Mouse (Mus musculus): ENCODE measurements around the gene Olfr545. TPM values are rescaled to one million over a fixed set of nuclear protein-coding genes. Genes with fewer than 3 reads are reported as not detected.
"Not testable (repeated sequence)": the region's sequence is repeated elsewhere in the genome, so short reads cannot be mapped to it uniquely, and the experiment has no call there.

The Olfr545 gene
- polyA plus RNA-seq, 1 experiment from 2014 or later, result not detected

DNA sequence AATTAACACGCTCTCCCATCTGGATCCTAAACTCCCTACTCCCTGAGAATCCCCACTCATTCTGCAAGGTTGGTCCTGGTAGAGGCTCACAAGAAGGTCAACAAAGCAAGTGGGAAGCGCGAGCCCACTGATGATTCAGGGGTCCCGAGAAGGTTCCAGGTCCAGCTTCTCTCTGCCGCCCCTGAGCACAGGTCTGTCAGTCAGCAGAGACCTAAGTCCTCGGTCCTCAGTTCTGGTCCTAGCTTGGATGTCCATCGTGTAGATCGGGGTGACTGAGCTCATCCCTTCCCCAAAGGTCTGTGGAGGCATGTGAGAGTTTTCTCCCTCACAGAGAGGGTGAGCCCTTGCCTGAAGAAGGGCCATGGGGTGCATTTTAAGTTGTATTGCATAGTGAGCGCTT is 8.7 kb upstream of the Olfr545 start:
- Histone ChIP-seq H3K4me2 (no peak overlapping the region), H3K36me3 (no peaks in the 10 kb centered on the region), H3K9ac (no peak overlapping the region), H3K4me1 (0 out of 2 replicates have a peak, but pooled peaks cover 3% of the 10 kb centered on the region), H3K27ac (no peak overlapping the region), H3K4me3 (no peak overlapping the region), H3K9me3 (no peaks in the 10 kb centered on the region), H3K27me3 (peaks cover 10% of the 10 kb centered on the region; the same call in 1 of the 2 replicates)
- WGBS, result 86% methylated on average over 9 of the region's 9 CpGs
- no peak for ATAC-seq (ENCODE audit: borderline replicate concordance, extremely low read depth, low FRiP score, low TSS enrichment)

DNA sequence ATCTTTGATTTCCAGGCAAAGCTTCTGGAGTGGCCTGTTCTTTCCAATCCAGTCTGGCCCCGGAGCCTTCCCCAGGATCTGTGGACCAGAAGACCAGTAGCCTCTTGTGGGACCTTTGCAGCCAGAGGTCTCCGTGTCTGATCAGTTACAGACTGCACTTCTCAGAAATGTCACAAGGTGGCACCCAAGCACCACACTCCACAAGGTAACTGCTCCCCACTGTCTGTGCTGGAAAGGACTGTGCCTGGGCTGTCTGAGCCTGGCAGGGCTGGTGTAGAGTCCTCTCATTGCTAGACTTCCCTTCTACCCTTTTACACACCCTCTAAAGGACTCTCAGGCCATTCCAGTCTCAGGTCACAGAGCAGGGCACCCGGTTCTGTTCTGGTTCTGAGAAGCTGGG is 7.5 kb upstream of the Olfr545 start:
- H3K9me3 ChIP-seq, result no peaks in the 10 kb centered on the region
- H3K4me3 ChIP-seq, result no peak overlapping the region
- 47% methylated on average over 3 of the region's 3 CpGs for WGBS
- H3K27me3 ChIP-seq, result peaks cover 3% of the 10 kb centered on the region; the same call in 1 of the 2 replicates
- no peak overlapping the region for H3K27ac ChIP-seq
- H3K9ac ChIP-seq, result no peak overlapping the region
- no peak overlapping the region for H3K4me2 ChIP-seq
- H3K36me3 ChIP-seq, result no peaks in the 10 kb centered on the region
- no peaks in the 10 kb centered on the region for H3K4me1 ChIP-seq
- ATAC-seq (ENCODE audit: borderline replicate concordance, extremely low read depth, low FRiP score, low TSS enrichment), result peak; percentile 55; the same call in 1 of the 2 replicates

DNA sequence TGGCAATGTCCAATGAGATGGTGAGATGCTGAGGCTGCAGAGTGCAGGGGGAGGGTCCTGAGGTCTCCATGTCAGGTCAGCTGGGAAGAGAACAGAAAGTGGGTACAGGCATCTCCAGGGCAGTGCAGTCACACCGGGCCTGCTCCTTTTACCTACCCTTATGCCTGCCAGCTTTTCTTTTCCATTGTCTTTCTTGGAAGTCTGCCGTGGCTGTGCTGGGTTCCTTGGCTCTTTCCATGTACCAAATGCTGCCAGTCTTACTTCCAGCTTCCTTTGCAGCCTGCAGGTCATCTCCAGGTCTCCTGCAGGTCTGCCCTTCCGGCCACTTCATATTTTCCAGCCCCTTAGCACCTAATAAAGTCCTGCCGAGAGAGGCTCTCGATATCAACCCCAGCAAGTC is 2.6 kb upstream of the Olfr545 start:
- no peak for ATAC-seq (ENCODE audit: borderline replicate concordance, extremely low read depth, low FRiP score, low TSS enrichment)

DNA sequence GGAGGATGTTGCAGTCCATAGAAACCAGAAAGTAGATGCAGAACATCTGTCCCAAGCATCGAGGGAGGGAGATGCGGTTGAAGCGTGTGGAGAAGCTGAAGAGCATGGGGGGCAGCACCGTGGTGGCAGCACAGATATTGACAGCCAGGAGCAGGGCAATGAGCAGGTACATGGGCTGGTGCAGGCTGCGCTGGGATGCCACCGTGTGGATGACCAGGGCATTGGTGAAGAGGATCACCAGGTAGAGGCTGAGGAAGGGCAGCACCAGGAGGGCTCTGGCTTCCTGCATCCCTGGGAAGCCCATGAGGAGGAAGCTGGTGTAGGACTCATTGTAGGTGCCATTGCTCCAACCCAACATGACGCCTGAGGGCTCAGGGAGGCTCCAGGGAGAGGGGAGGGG is 5.0 kb downstream of the Olfr545 start:
- not testable (repeated sequence) for H3K9ac ChIP-seq

More for the DNA sequence above, 2.6 kb upstream of the Olfr545 start:
- Histone ChIP-seq H3K27ac (no peak overlapping the region), H3K9me3 (no peaks in the 10 kb centered on the region), H3K36me3 (no peaks in the 10 kb centered on the region), H3K9ac (no peak overlapping the region), H3K4me1 (no peaks in the 10 kb centered on the region), H3K4me2 (no peak overlapping the region), H3K27me3 (no peaks in the 10 kb centered on the region), H3K4me3 (no peak overlapping the region)
- 54% methylated on average over 5 of the region's 5 CpGs for WGBS

DNA sequence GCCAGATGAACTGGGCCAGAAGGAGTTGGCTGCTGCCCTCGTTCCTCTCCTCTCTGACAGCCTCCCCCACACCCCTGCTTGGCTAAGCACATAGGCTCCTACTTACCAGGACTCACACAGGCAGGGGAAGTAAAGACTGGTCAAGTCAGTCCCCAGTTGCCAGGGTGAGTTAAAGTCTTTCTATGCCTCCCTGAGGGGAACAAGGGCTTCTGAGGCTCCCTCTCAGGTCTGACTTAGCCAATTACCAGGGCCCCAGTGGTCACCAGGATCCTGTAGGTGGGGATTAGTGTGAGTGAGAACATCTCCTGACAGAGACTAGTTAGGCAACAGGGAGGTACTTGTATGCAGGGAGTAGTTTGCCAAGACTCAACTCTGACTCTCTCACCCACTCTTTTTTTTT is 11.2 kb downstream of the Olfr545 start, which contains the start of gene Olfr544:
Gene Olfr544 (minus strand): TSS at position 153 of the 400 bp plus-strand sequence.
- no peak within 1 kb of the TSS for H3K9ac ChIP-seq
- H3K27me3 ChIP-seq, result no peaks in the 10 kb centered on the region
- H3K4me2 ChIP-seq, result no peak within 1 kb of the TSS
- no peaks in the 10 kb centered on the region for H3K9me3 ChIP-seq
- H3K4me1 ChIP-seq, result no peaks in the 10 kb centered on the region
- 37% methylated on average over 1 of the region's 1 CpGs for WGBS
- H3K27ac ChIP-seq, result no peak within 1 kb of the TSS
- H3K4me3 ChIP-seq, result no peak within 1 kb of the TSS
- H3K36me3 ChIP-seq, result no peaks in the 10 kb centered on the region
- ATAC-seq (ENCODE audit: borderline replicate concordance, extremely low read depth, low FRiP score, low TSS enrichment), result no peak

More for the DNA sequence above, 5.0 kb downstream of the Olfr545 start:
- H3K4me2 ChIP-seq; H3K27ac ChIP-seq; ATAC-seq (ENCODE audit: borderline replicate concordance, extremely low read depth, low FRiP score, low TSS enrichment); H3K4me1 ChIP-seq; H3K9me3 ChIP-seq; H3K27me3 ChIP-seq; H3K36me3 ChIP-seq; H3K4me3 ChIP-seq: not testable (repeated sequence)
- whole genome bisulfite sequencing, result 42% methylated on average over 7 of the region's 7 CpGs

DNA sequence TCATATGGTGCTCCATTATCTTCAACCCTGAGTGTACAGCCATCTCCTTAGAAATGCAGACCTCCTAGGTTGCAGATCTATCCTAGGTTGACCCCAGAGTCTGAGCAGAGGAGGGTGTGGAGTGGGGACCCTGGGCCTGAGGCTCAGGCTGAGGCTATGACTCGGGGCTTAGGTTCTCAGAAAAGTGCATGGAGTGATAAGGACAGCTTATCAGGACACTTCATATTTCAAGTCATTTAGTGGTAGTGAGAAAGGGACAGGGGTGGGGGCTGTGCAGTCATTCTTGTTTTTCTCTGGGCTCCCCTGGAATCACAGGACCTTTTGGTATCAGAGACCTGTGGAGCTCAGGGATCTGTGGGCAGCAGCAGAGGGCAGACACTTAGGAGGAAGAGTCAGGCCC is 13.3 kb downstream of the Olfr545 start:
- Histone ChIP-seq H3K4me3 (no peak overlapping the region), H3K27ac (no peak overlapping the region), H3K9ac (no peak overlapping the region), H3K36me3 (no peaks in the 10 kb centered on the region), H3K9me3 (no peaks in the 10 kb centered on the region), H3K4me1 (peaks cover 5% of the 10 kb centered on the region; the same call in 1 of the 2 replicates), H3K27me3 (no peaks in the 10 kb centered on the region), H3K4me2 (no peak overlapping the region)
- 14% methylated on average over 1 of the region's 1 CpGs for WGBS
- ATAC-seq (ENCODE audit: borderline replicate concordance, extremely low read depth, low FRiP score, low TSS enrichment), result no peak

DNA sequence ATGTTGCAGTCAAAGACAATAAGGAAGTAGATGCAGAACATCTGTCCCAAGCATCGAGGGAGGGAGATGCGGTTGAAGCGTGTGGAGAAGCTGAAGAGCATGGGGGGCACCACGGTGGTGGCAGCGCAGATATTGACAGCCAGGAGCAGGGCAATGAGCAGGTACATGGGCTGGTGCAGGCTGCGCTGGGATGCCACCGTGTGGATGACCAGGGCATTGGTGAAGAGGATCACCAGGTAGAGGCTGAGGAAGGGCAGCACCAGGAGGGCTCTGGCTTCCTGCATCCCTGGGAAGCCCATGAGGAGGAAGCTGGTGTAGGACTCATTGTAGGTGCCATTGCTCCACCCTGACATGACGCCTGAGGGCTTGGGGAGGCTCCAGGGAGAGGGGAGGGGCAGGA is 14.6 kb downstream of the Olfr545 start:
- not testable (repeated sequence) for H3K4me3 ChIP-seq; ATAC-seq (ENCODE audit: borderline replicate concordance, extremely low read depth, low FRiP score, low TSS enrichment); H3K27ac ChIP-seq; H3K9ac ChIP-seq; H3K36me3 ChIP-seq; H3K4me2 ChIP-seq; H3K9me3 ChIP-seq; H3K27me3 ChIP-seq
- 55% methylated on average over 8 of the region's 8 CpGs for WGBS
- H3K4me1 ChIP-seq, result peaks cover 18% of the 10 kb centered on the region

DNA sequence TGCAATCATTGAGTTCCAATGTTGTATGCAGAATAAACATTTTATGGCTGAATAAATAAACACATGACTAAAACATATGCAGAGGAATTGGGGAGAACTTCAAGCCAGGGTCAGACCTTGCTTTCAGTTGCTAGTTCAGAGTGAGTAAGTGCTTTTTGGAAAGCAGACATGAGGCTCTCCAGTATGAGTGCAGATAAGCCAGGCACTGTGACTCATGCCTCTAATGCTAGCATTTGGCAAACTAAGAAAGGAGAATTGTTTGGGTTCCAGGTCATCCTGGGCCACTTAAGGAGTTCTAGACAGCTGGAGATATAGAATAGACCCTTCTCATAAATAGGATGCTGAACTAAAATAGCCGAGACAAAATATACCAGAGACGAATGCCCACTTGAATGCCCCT is 15.7 kb downstream of the Olfr545 start:
- Histone ChIP-seq H3K27me3 (no peaks in the 10 kb centered on the region), H3K27ac (no peak overlapping the region), H3K9me3 (no peaks in the 10 kb centered on the region), H3K4me1 (peaks cover 25% of the 10 kb centered on the region), H3K4me3 (no peak overlapping the region), H3K36me3 (no peaks in the 10 kb centered on the region), H3K9ac (no peak overlapping the region), H3K4me2 (no peak overlapping the region)
- WGBS, result 71% methylated on average over 2 of the region's 2 CpGs
- ATAC-seq (ENCODE audit: borderline replicate concordance, extremely low read depth, low FRiP score, low TSS enrichment), result no peak

DNA sequence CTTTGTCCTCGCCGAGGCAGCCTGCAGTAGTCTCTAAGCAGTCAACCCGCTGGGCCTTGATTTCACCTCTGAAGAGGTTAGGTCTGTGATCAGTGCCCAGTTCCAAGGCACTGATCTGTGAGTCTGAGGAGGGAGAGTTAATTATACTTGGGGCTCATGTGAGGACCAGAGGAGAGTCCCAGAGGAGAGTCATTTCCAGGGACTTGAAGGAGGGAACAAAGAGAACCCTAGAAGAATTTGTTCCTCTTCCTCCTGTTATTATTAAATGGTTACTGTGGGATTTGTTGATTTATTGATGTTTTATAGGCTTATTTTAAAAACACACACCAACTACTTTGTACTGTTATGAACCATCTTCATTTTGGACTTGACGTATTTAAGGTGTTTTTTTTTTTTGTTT is 17.8 kb downstream of the Olfr545 start, which contains the start of gene Olfr543:
Gene Olfr543 (minus strand): TSS at position 101 of the 400 bp plus-strand sequence.
- Histone ChIP-seq H3K36me3 (0 out of 2 replicates have a peak, but pooled peaks cover 3% of the 10 kb centered on the region), H3K4me1 (peaks cover 25% of the 10 kb centered on the region), H3K27ac (no peak within 1 kb of the TSS), H3K27me3 (no peaks in the 10 kb centered on the region), H3K4me3 (no peak within 1 kb of the TSS), H3K9me3 (no peaks in the 10 kb centered on the region), H3K9ac (no peak within 1 kb of the TSS), H3K4me2 (no peak within 1 kb of the TSS)
- 88% methylated on average over 4 of the region's 4 CpGs for WGBS
- no peak for ATAC-seq (ENCODE audit: borderline replicate concordance, extremely low read depth, low FRiP score, low TSS enrichment)

DNA sequence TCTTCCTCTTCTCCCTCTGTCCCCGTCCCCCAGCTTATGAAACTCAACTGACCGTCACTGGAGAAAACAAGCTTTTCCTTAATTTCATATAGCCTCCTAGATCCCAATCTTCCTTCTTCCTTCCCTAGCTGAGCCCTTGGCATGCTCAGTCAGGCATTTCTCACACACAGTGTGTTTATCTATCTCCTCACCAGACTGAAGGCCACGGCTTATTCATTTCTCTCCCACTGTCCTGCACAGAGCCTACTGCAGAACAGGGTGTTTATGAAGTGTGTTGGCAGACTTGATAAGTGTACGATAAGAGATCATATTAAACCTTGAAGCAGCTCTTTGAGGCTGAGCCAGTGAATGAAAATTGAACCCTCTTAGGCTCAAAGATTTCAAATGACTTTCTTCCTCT is 18.6 kb downstream of the Olfr545 start:
- ATAC-seq (ENCODE audit: borderline replicate concordance, extremely low read depth, low FRiP score, low TSS enrichment), result no peak
- Histone ChIP-seq H3K36me3 (0 out of 2 replicates have a peak, but pooled peaks cover 3% of the 10 kb centered on the region), H3K9ac (no peak overlapping the region), H3K4me3 (no peak overlapping the region), H3K9me3 (no peaks in the 10 kb centered on the region), H3K27me3 (no peaks in the 10 kb centered on the region), H3K4me1 (peaks cover 25% of the 10 kb centered on the region), H3K4me2 (no peak overlapping the region), H3K27ac (no peak overlapping the region)
- WGBS, result 32% methylated on average over 4 of the region's 4 CpGs

DNA sequence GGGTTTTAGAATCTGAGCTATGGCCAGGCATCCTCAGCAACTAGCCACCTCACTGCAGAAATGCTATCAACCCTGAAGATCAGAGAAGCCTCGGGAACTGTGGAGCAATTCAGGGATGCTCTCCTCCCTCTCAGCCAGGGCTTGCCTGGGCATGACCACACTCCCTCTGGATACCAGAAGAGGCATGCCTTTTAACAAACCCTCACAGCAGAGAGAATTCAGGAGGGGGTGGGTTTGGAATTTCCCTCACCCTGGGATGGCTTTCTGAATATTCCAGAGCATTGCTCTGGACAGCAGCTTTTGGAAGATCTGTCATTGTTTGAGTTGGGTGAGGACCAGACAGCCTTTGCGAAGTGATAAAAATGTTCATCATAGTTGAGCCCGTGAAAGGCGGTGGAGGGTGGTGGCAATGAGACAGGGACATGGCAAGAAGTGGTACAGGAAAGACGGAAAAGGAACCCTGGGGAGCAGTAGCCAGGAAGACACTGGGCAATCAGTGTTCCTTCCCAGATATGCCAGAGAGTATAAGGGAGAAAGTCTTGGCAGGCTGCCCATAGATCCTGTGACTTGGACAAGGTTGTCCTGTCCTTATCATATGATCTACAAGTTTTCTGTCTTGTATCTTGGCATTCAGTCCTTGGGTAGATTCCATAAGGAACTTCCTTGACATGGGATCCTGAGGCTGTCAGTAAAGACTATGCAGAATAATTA is 19.9 kb downstream of the Olfr545 start:
- no peak overlapping the region for H3K4me3 ChIP-seq
- no peak overlapping the region for H3K4me2 ChIP-seq
- peak; percentile 28; the same call in 1 of the 2 replicates for ATAC-seq (ENCODE audit: borderline replicate concordance, extremely low read depth, low FRiP score, low TSS enrichment)
- H3K27ac ChIP-seq, result no peak overlapping the region
- 0 out of 2 replicates have a peak, but pooled peaks cover 3% of the 10 kb centered on the region for H3K36me3 ChIP-seq
- no peaks in the 10 kb centered on the region for H3K27me3 ChIP-seq
- H3K4me1 ChIP-seq, result peaks cover 25% of the 10 kb centered on the region
- H3K9me3 ChIP-seq, result no peaks in the 10 kb centered on the region
- WGBS, result 39% methylated on average over 5 of the region's 5 CpGs
- H3K9ac ChIP-seq, result no peak overlapping the region

DNA sequence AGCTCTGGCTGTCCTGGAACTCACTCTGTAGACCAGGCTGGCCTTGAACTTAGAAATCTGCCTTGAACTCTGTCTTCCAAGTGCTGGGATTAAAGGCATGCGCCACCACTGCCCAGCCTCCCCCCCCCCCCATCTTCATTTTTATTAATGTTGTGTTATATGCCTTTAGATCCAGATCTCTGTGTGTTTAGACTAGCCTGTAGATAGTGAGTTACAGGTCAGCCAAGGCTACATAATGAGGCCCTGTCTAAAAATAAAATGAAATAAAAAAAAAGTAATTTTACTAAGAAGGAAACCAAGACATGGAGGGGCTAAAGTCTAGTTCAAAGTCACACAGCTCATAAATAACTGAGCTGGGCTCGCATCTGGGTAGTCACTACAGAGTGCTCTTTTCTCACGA is 20.4 kb downstream of the Olfr545 start:
- Histone ChIP-seq H3K9ac (no peak overlapping the region), H3K27ac (no peak overlapping the region), H3K36me3 (0 out of 2 replicates have a peak, but pooled peaks cover 3% of the 10 kb centered on the region), H3K4me2 (no peak overlapping the region), H3K9me3 (no peaks in the 10 kb centered on the region), H3K4me3 (no peak overlapping the region), H3K27me3 (no peaks in the 10 kb centered on the region), H3K4me1 (peaks cover 25% of the 10 kb centered on the region)
- peak; percentile 50 for ATAC-seq (ENCODE audit: borderline replicate concordance, extremely low read depth, low FRiP score, low TSS enrichment)
- 41% methylated on average over 3 of the region's 3 CpGs for WGBS

All from lung, embryonic 15.5 days (tissue).